Mouse (Mus musculus): Measurements from ENCODE around the gene Slc35c1.

Gene Slc35c1

DNA sequence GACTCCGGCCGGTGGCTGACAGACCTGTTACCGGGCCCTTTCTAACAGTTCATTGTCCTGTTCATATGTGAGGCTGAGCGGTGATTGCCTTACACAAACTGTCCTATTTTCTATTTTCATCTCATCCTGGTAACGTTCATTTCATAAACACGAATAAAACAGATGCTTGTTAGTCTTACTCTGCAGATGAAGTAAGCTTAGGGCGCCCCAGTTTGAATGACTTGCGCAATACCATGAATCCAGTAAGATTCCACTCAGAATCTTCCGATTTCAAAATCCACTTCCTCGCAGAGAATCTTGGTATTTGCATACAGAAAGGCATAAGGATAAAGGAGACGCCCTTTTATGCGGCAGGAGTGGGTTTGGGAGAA, 26.0 kb downstream of the Slc35c1 start:
- no peak for DNase-seq (ENCODE audit: low spot score)

- peak; percentile 98 for DNase-seq (ENCODE audit: low spot score)
Observed at GRCm38 (mm10) chr2:92433578-92434374, 26.6 kb downstream of the Slc35c1 start, which contains the start of gene Cry2. Gene Cry2 (minus strand): TSS chr2:92434043.

- DNase-seq (ENCODE audit: low spot score) = peak; percentile 89
Observed at GRCm38 (mm10) chr2:92432299-92433295, 27.7 kb downstream of the Slc35c1 start.

DNA sequence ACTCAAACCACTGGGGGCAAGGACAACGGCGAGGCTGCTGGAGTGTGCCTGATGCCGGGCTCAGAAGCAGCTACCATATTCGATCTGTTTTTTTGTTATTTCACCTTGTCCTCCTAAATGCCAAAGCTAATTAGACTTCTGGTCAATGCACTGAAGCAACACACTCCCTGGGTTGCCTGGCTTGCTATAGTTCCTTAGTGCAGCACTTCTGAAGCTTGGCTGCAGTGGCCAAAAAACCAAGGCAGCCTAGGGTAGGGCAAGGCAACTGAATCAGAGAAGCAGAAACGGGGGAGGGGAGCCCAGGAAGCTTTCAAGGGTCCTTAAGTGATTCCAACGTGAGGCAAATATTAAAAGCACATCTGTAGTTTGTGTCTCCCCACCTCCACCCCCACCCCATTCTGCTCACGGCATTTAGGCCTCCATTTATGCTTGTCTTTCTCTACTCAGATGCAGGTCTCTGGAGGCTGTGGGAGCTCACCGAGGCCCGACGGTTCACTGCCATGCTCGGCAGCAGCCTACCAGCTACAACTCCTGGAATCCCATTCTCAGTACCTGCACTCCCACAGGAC, 28.6 kb downstream of the Slc35c1 start:
- no peak for DNase-seq (ENCODE audit: low spot score)

DNA sequence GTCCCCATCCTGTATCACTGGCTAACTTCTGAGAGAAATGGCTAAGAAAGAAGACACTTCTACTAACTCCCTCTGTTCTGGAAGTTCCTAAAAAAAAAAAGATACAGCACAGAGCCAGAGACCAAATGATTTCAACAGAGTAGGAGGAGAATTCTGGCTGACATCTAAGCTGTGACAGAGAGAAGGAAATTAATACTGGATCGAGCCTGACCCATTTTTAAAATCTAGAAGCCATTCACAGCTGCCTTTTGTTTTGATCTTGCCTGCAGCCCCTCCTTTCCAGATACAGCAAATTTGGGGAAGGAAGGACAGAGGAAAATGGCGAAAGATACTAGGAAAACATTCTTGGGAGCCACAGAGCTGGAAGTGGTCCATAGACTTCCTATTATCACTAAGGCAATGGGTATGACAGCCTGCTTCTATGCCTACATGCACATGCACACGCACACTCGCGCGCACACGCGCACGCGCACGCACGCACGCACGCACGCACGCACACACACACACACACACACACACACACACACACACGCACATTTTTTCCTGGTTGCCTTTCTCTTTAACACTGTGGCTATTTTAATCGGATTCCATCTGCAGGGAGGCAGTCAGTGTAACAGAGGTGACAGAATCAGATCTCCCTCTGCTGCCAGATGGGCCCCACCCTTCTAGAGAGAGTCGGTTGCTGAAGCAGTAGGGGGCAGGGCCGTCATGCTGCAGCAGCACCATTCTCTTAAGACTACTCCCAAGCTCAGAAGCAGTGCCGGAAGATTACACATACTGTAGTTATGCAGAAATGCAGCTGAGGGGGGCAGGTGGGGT, 29.4 kb downstream of the Slc35c1 start:
- peak; percentile 51 for DNase-seq (ENCODE audit: low spot score)

DNA sequence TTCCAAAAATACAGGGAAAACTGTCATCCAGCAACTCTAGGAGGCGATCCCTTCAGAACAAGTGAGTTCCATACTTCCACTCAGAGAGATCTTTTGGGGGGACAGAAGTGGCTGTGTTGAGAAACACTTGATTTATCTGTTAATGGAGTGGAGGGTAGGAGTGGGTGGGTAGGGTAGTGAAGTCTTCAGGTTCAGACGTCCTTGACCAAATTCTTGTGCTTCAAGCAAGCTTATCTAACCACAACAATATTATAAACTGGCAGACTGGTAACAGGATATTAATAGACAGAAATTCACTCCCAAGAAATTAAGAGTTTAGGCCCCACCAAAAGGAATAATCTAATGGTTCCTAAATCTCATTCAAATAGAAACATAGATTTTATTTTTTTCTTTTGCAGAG, 30.2 kb downstream of the Slc35c1 start:
- DNase-seq (ENCODE audit: low spot score) = no peak

DNA sequence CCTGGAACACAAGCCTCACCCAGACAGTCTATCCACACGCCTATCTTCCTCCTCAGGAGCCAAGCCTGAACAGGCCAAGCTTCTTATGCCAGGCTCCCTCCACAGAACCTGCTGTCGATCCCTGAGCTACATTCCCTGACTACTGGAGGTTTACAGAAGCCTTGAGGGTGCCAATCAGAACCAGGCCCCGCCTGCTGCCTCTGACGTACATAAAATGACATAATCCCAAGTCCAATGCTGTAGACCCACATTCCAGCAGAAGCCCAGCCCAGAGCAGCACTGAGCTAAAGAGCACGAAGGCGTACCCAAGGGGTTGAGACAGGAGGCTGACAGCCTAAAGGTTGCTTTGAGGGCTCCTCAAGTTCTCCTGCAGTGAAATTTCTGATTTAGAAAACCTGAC, 32.5 kb downstream of the Slc35c1 start:
- DNase-seq (ENCODE audit: low spot score) = peak; percentile 58

GRCm38 (mm10) chr2:92426426-92426825, 33.9 kb downstream of the Slc35c1 start:
- no peak for DNase-seq (ENCODE audit: low spot score)

GRCm38 (mm10) chr2:92425366-92425765, 35.0 kb downstream of the Slc35c1 start:
- DNase-seq (ENCODE audit: low spot score) = no peak

GRCm38 (mm10) chr2:92424462-92425308, 35.7 kb downstream of the Slc35c1 start:
- DNase-seq (ENCODE audit: low spot score) = no peak

- DNase-seq (ENCODE audit: low spot score) = no peak
Observed at GRCm38 (mm10) chr2:92423702-92424461, 36.5 kb downstream of the Slc35c1 start.

DNA sequence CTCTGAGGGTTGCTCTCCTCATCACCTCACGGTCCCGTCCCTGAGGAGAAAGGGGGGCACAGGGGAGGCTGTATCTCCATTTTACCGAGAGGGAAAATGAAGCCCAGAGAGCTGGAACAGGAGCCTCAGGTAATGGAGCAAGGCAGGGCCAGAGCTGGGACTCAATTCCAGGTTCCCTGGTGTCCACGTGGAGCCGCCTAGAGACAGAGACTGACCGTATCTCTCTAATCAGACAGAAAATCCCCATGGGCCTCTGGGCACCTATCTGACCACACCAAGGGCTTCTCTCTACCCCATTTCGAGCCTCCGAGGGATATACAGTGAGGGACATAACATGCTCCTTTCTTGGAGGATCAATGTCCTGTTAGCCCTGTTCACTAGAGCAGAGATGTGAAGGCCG, 37.2 kb downstream of the Slc35c1 start:
- DNase-seq (ENCODE audit: low spot score) = no peak

GRCm38 (mm10) chr2:92422388-92423135, 37.8 kb downstream of the Slc35c1 start:
- no peak for DNase-seq (ENCODE audit: low spot score)

DNA sequence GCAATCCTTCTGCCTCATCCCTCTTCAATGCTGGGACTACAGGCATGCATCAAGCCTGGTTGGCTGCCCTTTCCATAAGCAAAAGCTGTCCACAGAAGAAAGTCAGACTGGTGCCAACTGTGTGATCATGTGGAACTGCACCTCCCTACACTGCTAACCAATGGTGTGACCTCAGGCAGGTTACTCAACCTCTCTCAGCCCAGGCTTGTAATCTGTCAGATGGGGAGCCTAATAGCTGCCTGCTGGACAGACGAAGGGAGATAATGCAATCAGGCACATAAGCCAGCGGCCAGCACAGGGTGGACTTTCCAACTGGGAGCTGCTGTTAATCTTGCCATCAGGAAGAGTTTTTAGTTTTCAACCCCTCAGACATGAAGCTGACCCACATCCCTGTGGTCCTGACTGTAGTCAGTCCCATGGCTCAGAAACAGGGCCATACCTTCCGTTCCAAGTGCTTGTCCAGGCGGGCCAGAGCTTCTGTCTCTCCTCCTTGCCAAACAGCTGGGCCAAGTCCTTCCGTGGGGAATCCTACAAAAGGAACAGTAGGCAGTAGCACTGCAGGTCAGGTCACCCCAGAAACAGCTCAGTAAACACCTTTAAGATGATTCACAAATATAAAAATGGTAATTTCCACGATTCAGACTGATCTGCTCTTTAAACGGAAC, 38.5 kb downstream of the Slc35c1 start:
- no peak for DNase-seq (ENCODE audit: low spot score)

DNA sequence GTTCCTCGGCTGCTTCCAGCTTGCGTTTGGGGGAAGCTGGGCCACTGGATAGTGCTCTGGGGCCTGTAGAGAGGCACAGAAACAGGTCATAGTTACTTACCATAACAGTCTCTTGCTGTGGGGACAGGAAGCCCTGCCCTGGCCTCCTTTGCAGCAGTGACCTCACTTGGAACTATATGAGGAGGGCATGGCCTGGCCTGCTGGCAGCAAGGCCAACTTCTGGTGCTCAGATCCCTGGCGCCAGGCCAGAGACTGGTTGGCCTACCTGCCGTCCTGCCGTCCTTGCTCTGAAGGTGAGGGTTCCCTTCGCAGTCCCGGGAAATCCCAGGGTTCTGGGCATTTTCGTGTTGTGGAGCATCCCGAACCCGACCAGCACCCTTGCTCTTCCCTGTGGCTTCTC, 48.6 kb downstream of the Slc35c1 start:
- no peak for DNase-seq (ENCODE audit: low spot score)

- DNase-seq (ENCODE audit: low spot score) = no peak
Observed at GRCm38 (mm10) chr2:92408309-92409045, 51.9 kb downstream of the Slc35c1 start.

GRCm38 (mm10) chr2:92405687-92406086, 54.7 kb downstream of the Slc35c1 start:
- DNase-seq (ENCODE audit: low spot score) = no peak

DNA sequence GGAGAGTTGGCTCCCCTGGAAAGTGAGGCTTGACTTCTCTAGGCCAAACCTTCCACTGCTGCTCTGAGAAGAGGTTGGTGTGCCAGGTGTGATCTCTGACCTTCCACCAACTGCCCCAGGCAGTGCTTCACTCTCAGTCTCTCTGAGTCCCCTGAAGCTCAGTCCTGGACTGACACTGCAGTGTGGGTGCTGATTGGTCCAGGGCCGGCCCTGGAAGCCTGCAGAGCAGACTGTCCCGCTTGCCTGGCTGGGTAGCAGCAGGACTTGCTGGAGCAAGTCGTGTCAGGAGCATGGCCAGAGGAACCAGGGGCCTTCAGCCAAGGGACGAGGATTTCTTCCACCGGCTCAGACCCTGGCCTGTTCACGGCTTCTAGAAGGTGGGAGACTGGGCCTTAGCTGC, 55.6 kb downstream of the Slc35c1 start:
- DNase-seq (ENCODE audit: low spot score) = no peak

Measured in yolk sac, embryonic 10.5 days (tissue).